Mouse (Mus musculus) cerebellum, adult 2 months (tissue): ENCODE results near the gene Dera.

Experiments used
- CTCF ChIP-seq: fragments of 200-500 bp; IDR thresholded peaks from 2 replicates; pipeline ENCODE4 v1.5.1; 2011; ENCODE audit warnings: low read depth, mild to moderate bottlenecking, control low read depth, low read length, moderate library complexity, borderline replicate concordance; ENCODE audit not compliant: insufficient read depth
- POLR2A ChIP-seq: fragments of 200-500 bp; IDR thresholded peaks from 2 replicates; pipeline ENCODE4 v1.6.1; 2011; ENCODE audit warnings: low read length, control low read depth, borderline replicate concordance; ENCODE audit not compliant: insufficient read depth

- TF ChIP-seq CTCF, result no peak
- TF ChIP-seq POLR2A, result 0 out of 2 replicates have a peak, but pooled peaks have one; percentile 25
Observed at GRCm38 (mm10) chr6:137754056-137754856, at the start of gene Dera.
